Comparison of ENCODE assay signal across 37 mouse cellular contexts in genomic region chr13:110307188-110307587, GRCm38 (mm10). TPM values are rescaled to one million over a fixed set of nuclear protein-coding genes. Genes with fewer than 3 reads are reported as not detected.
"Had no signal": no experiment of that assay in that cellular context is flagged by ENCODE, and none has a peak within 500 bp of the region (broad histone marks: within the 10 kb centered on the region; RNA-seq: fewer than 3 reads in every experiment).

No protein-coding gene starts in this region.

- ATAC-seq: hindbrain, embryonic 16.5 days; hindbrain, postnatal 0 days; inflammation-experienced regulatory T-cells, adult 6 months; intestine, embryonic 15.5 days; intestine, embryonic 16.5 days; intestine, postnatal 0 days had no signal

- H3K4me3 ChIP-seq: heart, embryonic 10.5 days; heart, embryonic 12.5 days; heart, embryonic 13.5 days; heart, embryonic 15.5 days; hindbrain, embryonic 10.5 days; hindbrain, embryonic 13.5 days; hindbrain, embryonic 15.5 days; intestine, embryonic 15.5 days; kidney, embryonic 15.5 days; layer of hippocampus, adult 2 months; left cerebral cortex, adult 2 months had no signal

- H3K27ac ChIP-seq: heart, embryonic 10.5 days; heart, embryonic 13.5 days; heart, embryonic 15.5 days; hindbrain, embryonic 10.5 days; hindbrain, embryonic 13.5 days; hindbrain, embryonic 14.5 days; hindbrain, embryonic 15.5 days; hindbrain, postnatal 0 days; intestine, embryonic 15.5 days; kidney, embryonic 15.5 days; kidney, postnatal 0 days; layer of hippocampus, adult 2 months; left cerebral cortex, adult 2 months had no signal

- DNase-seq: heart, postnatal 10 days; heart, postnatal 14 days; heart, postnatal 36 days; heart, postnatal 4 days; kidney, adult 11 months; kidney, adult 18-20 months; kidney, adult 2 months; kidney, adult 8-10 months; kidney, adult 9 months; kidney, postnatal 10 days; kidney, postnatal 14 days; kidney, postnatal 25 days; kidney, postnatal 36 days; kidney, postnatal 4 days; layer of hippocampus, adult 9-11 months; layer of hippocampus, postnatal 36 days had no signal

- H3K36me3 ChIP-seq: heart, embryonic 10.5 days; heart, embryonic 12.5 days; heart, embryonic 13.5 days; heart, embryonic 15.5 days; hindbrain, embryonic 10.5 days; hindbrain, embryonic 13.5 days; hindbrain, embryonic 15.5 days; intestine, embryonic 15.5 days; kidney, embryonic 15.5 days had no signal

- H3K9me3 ChIP-seq: heart, embryonic 10.5 days; heart, embryonic 13.5 days; heart, embryonic 15.5 days; hindbrain, embryonic 10.5 days; hindbrain, embryonic 13.5 days; hindbrain, embryonic 15.5 days; intestine, embryonic 15.5 days; kidney, embryonic 15.5 days had no signal

- H3K4me1 ChIP-seq: heart, embryonic 10.5 days; heart, embryonic 12.5 days; heart, embryonic 13.5 days; heart, embryonic 15.5 days; hindbrain, embryonic 10.5 days; hindbrain, embryonic 13.5 days; hindbrain, embryonic 15.5 days; intestine, embryonic 15.5 days; kidney, embryonic 15.5 days had no signal

- H3K9ac ChIP-seq: heart, embryonic 12.5 days; heart, embryonic 13.5 days; heart, embryonic 15.5 days; hindbrain, embryonic 13.5 days; hindbrain, embryonic 14.5 days; hindbrain, embryonic 15.5 days; intestine, embryonic 15.5 days; kidney, embryonic 15.5 days had no signal

- H3K27me3 ChIP-seq: heart, embryonic 12.5 days; heart, embryonic 13.5 days; heart, embryonic 15.5 days; hindbrain, embryonic 13.5 days; hindbrain, embryonic 15.5 days; intestine, embryonic 15.5 days; kidney, embryonic 15.5 days had no signal

- H3K4me2 ChIP-seq: heart, embryonic 11.5 days; heart, embryonic 12.5 days; heart, embryonic 13.5 days; heart, embryonic 15.5 days; hindbrain, embryonic 13.5 days; hindbrain, embryonic 14.5 days; hindbrain, embryonic 15.5 days; intestine, embryonic 15.5 days; kidney, embryonic 15.5 days had no signal

RNA-seq across cellular contexts. Expression of gene Rab3c, which starts 26.4 kb away (rescaled TPM):
- polyA plus RNA-seq: inflammation-experienced regulatory T-cells, adult 6 months; kidney, embryonic 14.5 days had no signal

RNA-seq across cellular contexts. Expression of gene Gapt, which starts 49.8 kb away (rescaled TPM):
- polyA plus RNA-seq: heart, embryonic 14.5 days had no signal
